Mouse (Mus musculus) G1E (cell line): Measurements from ENCODE around the gene Fam160a1. TPM values are rescaled to one million over a fixed set of nuclear protein-coding genes. Genes with fewer than 3 reads are reported as not detected.

ENCODE experiments used
- ATAC-seq: 2 replicates; pipeline ENCODE4 v1.8.0; 2016; ENCODE audit warnings: mild to moderate bottlenecking; ENCODE audit not compliant: insufficient number of reproducible peaks, poor library complexity, low FRiP score, severe bottlenecking; ENCODE audit errors: extremely low read depth
- DNase-seq: peaks from one replicate; pipeline ENCODE4 v3.0.0; 2012; ENCODE audit warnings: low spot score
- H3K27me3 ChIP-seq: 2 replicates; pipeline ENCODE4 v1.6.1; 2012; ENCODE audit warnings: mild to moderate bottlenecking, low read length, inconsistent platforms; ENCODE audit not compliant: insufficient read depth
- H3K36me3 ChIP-seq: replicated peaks from 2 replicates; pipeline ENCODE3; 2012; ENCODE audit warnings: mild to moderate bottlenecking, inconsistent platforms
- H3K4me1 ChIP-seq: 2 replicates; pipeline ENCODE4 v1.6.1; 2012; ENCODE audit warnings: low read depth, low read length, inconsistent platforms, mixed read lengths; ENCODE audit not compliant: insufficient read depth
- H3K4me3 ChIP-seq: 2 replicates; pipeline ENCODE4 v1.5.1; 2012; ENCODE audit warnings: low read depth, mild to moderate bottlenecking, inconsistent platforms, low read length, moderate library complexity, mixed read lengths
- H3K9me3 ChIP-seq: replicated peaks from 2 replicates; pipeline ENCODE4 v1.6.1; 2012; ENCODE audit warnings: inconsistent platforms
- CTCF ChIP-seq: IDR thresholded peaks from 2 replicates; pipeline ENCODE4 v1.5.1; 2012; ENCODE audit warnings: low read depth, low read length, inconsistent platforms, mixed read lengths
- GATA1 ChIP-seq: IDR thresholded peaks from 2 replicates; pipeline ENCODE4 v1.6.1; 2012; ENCODE audit warnings: borderline replicate concordance, low read length, inconsistent platforms, mixed read lengths
- GATA2 ChIP-seq: IDR thresholded peaks from 2 replicates; pipeline ENCODE4 v1.6.1; 2012; ENCODE audit warnings: low read depth, low read length, inconsistent platforms, borderline replicate concordance
- POLR2AphosphoS5 ChIP-seq: IDR thresholded peaks from 2 replicates; pipeline ENCODE4 v1.6.1; 2012; ENCODE audit warnings: low read depth, low read length, inconsistent platforms; ENCODE audit not compliant: insufficient replicate concordance
- TAL1 ChIP-seq: conservative IDR thresholded peaks from 2 replicates; pipeline ENCODE4 v1.6.1; 2012; ENCODE audit warnings: low read depth, low read length, inconsistent platforms, mixed read lengths
- polyA plus RNA-seq: library from polyadenylated mRNA; stranded (reverse); fragments of >175 nt; gene quantifications from 2 replicates; pipeline ENCODE4 v1.2.3, GENCODE M21; 2012
- total RNA-seq, 2 experiments: library from RNA; stranded (forward) in 1 of 2; stranded (reverse) in 1 of 2; fragments of 200-1000 nt in 1 of 2; fragments of >200 nt in 1 of 2; fragmentation: Nextera tagmentation in 1 of 2; gene quantifications; 2 replicates each; pipeline ENCODE4 v1.2.3; 2014 to 2017

The Fam160a1 gene
- total and polyA plus RNA-seq, 3 experiments = 0.16 TPM; not detected in 2

DNA sequence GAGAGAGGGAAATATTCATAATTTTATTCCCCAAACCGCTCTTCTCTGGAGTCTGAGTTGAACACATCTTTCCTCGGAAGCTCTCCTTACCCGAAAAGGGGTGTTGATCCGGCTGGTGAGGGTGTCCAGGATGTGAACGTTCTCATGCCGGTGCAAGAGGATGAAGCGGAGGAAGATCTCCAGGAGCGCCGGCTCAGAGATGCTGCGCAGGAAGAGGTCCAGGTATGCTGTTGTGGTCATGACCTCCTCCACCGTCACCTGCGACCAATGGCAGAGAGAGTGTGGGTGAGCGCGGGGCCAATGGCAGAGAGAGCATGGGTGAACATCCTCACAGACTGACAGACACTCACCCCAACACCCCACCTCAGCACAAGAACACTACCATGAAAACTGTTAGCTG is 128.8 kb downstream of the Fam160a1 start:
- TF ChIP-seq POLR2AphosphoS5 (no peak), GATA1 (no peak), TAL1 (no peak), GATA2 (no peak), CTCF (no peak)
- Histone ChIP-seq H3K4me3 (no peak overlapping the region), H3K36me3 (no peaks in the 10 kb centered on the region), H3K9me3 (no peaks in the 10 kb centered on the region), H3K4me1 (no peaks in the 10 kb centered on the region), H3K27me3 (peaks cover 17% of the 10 kb centered on the region)
- DNase-seq (no peak), ATAC-seq (no peak)

GRCm38 (mm10) chr3:85685271-85685670 is 131.8 kb downstream of the Fam160a1 start:
- peaks cover 19% of the 10 kb centered on the region for H3K27me3 ChIP-seq
- no peak for ATAC-seq

DNA sequence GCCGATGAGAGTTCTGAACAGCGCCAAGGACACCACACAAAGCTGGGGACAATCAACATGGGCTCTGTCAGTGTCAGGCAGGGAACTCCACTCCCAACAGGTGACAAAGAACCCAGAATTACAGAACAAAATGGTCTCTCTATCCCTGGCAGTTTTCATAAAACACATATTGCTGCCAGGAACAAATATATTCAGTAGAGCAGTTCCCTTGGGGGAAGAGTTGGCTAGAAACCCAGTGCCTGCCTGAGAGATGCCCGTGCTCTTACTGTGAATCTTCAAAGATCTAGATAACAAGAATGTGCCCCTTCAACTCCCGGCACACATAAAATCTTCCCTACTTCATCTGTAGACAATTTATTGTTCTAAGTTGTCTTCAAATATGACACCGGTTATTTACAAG is 133.5 kb downstream of the Fam160a1 start:
- no peak overlapping the region for H3K4me3 ChIP-seq
- H3K4me1 ChIP-seq = no peaks in the 10 kb centered on the region
- no peaks in the 10 kb centered on the region for H3K36me3 ChIP-seq
- TF ChIP-seq GATA1 (no peak), CTCF (no peak), GATA2 (no peak), POLR2AphosphoS5 (no peak), TAL1 (no peak)
- ATAC-seq = no peak
- no peaks in the 10 kb centered on the region for H3K9me3 ChIP-seq
- peaks cover 21% of the 10 kb centered on the region for H3K27me3 ChIP-seq
- DNase-seq = no peak

More at GRCm38 (mm10) chr3:85685271-85685670, 131.8 kb downstream of the Fam160a1 start:
- no peak for DNase-seq
- TF ChIP-seq TAL1 (no peak), CTCF (no peak), GATA2 (no peak), POLR2AphosphoS5 (no peak)
- Histone ChIP-seq H3K9me3 (no peaks in the 10 kb centered on the region), H3K4me3 (no peak overlapping the region), H3K36me3 (no peaks in the 10 kb centered on the region), H3K4me1 (no peaks in the 10 kb centered on the region)

DNA sequence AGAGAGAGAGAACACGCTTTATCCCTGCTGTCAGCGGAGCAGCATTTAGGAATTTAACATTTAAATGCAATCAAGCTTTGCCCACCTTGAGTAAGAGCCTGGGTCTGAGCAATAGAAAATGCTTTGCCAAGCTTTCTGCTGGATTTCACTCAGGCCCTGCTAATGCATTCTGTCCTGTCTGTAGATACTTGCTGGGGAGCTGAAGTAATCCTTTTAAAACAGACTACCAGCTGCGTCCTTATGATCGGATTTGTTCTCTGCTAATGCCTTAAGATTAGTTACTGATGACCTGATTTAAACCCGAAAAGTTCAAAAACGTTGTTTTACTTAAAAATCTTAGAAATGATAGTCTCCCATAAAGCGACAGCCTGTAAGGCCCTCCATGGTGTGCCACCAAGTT is 136.0 kb downstream of the Fam160a1 start:
- Histone ChIP-seq H3K4me3 (no peak overlapping the region), H3K27me3 (peaks cover 26% of the 10 kb centered on the region), H3K36me3 (no peaks in the 10 kb centered on the region), H3K4me1 (no peaks in the 10 kb centered on the region), H3K9me3 (no peaks in the 10 kb centered on the region)
- DNase-seq (no peak), ATAC-seq (no peak)
- no peak for TF ChIP-seq GATA1
- no peak for TF ChIP-seq GATA2
- no peak for TF ChIP-seq TAL1
- TF ChIP-seq POLR2AphosphoS5 = no peak
- TF ChIP-seq CTCF = no peak

DNA sequence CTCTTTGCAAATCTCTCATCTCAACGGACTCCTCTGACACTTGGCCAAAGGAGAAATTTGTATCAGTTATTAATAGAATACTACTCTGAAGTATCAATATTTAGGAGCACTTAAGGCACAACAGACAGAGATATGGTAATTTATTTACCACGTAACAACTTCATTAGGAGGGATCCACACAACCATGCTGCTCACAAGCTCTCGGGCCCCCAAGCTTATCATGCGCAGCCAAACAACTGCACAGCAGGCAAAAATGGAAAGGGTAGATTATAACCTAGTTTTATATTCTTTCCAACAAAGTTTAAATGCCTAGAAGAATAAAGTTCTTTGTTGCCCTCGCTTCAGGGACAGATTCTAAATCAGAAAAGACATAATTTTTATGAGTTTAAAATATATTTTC is 137.1 kb downstream of the Fam160a1 start:
- no peak for ATAC-seq
- Histone ChIP-seq H3K27me3 (peaks cover 29% of the 10 kb centered on the region), H3K4me1 (no peaks in the 10 kb centered on the region), H3K9me3 (no peaks in the 10 kb centered on the region), H3K4me3 (no peak overlapping the region), H3K36me3 (no peaks in the 10 kb centered on the region)
- DNase-seq = no peak
- no peak for TF ChIP-seq TAL1
- no peak for TF ChIP-seq CTCF
- TF ChIP-seq GATA1 = no peak
- TF ChIP-seq POLR2AphosphoS5 = no peak
- no peak for TF ChIP-seq GATA2

GRCm38 (mm10) chr3:85679312-85679933 is 137.7 kb downstream of the Fam160a1 start:
- H3K4me3 ChIP-seq = no peak overlapping the region
- no peak for DNase-seq
- H3K27me3 ChIP-seq = peaks cover 29% of the 10 kb centered on the region
- ATAC-seq = no peak
- H3K4me1 ChIP-seq = no peaks in the 10 kb centered on the region
- no peaks in the 10 kb centered on the region for H3K9me3 ChIP-seq
- TF ChIP-seq GATA2 = no peak
- no peak for TF ChIP-seq POLR2AphosphoS5
- TF ChIP-seq GATA1 = no peak
- TF ChIP-seq CTCF = no peak
- TF ChIP-seq TAL1 = no peak
- no peaks in the 10 kb centered on the region for H3K36me3 ChIP-seq
